Mouse (Mus musculus): ENCODE measurements at regions not wholly inside any gene's neighbourhood (a gene's known extent, or its start where the extent isn't known, plus 50 kb on each side); places are given as distances from the start of the nearest gene placed in this dataset.

DNA sequence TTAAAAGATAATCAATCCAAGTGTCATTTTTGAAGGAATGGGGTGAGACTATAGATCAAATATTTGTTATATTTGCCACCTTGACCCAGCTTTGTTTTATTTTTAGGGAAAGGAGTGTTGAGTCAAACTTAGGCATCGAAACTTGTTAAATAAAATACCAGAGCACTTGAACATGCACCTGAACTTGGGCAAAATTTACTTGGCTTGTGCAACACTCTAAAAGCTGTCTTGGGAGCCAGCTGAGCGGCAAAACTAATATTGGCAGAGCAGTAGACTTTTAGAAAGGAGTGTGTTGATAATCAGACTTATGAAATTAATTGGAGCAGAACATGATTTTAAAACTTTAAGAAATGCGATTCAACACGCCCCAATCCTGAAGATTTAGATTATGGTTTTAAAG, 346.7 kb downstream of the Samd5 start:
- TF ChIP-seq USF1 (IDR thresholded peaks at IDR 0.05; ENCODE audit: low read depth) (no peak), MYOD1 (IDR thresholded peaks at IDR 0.05; ENCODE audit: control insufficient read depth in 1 of 3, insufficient read length in 2 of 3, low read depth in 2 of 3) (no peak), POLR2A (IDR thresholded peaks at IDR 0.05; ENCODE audit: insufficient read length, low read depth) (no peak), MAX (IDR thresholded peaks at IDR 0.05; ENCODE audit: low read depth) (no peak), MYOG (IDR thresholded peaks at IDR 0.05; ENCODE audit: control insufficient read depth in 1 of 3, insufficient read depth in 1 of 3, insufficient read length in 2 of 3, low read depth in 2 of 3) (no peak), TCF12 (IDR thresholded peaks at IDR 0.05; ENCODE audit: insufficient read depth, poor library complexity, severe bottlenecking) (no peak), CEBPB (IDR thresholded peaks at IDR 0.05; ENCODE audit: insufficient read depth, poor library complexity, severe bottlenecking) (no peak), POLR2AphosphoS2 (IDR thresholded peaks at IDR 0.05; ENCODE audit: insufficient read length, low read depth) (no peak), E2F4 (IDR thresholded peaks at IDR 0.05; ENCODE audit: insufficient read depth) (no peak), SRF (IDR thresholded peaks at IDR 0.05; ENCODE audit: control insufficient read depth, insufficient read length, low read depth) (no peak), REST (IDR thresholded peaks at IDR 0.05; ENCODE audit: insufficient read depth, insufficient read length) (no peak)
